Mouse (Mus musculus) natural killer cell, adult 2 months (primary cell): Measurements from ENCODE around the gene Snrnp27.
A peak's percentile ranks its signal among the peaks of the same experiment; 100 is the strongest.

Experiments used
- DNase-seq, 2 experiments: peaks; one replicate each; pipeline ENCODE4 v3.0.0; 2022; ENCODE audit warnings: low spot score in 2 of 2

Gene Snrnp27

GRCm38 (mm10) chr6:86665076-86665475, 19.2 kb downstream of the Snrnp27 start:
- no peak for DNase-seq

- DNase-seq: no peak
Measured at GRCm38 (mm10) chr6:86660161-86660877, 24.0 kb downstream of the Snrnp27 start.

GRCm38 (mm10) chr6:86658501-86658900, 25.8 kb downstream of the Snrnp27 start:
- no peak for DNase-seq

- DNase-seq: no peak
Measured at GRCm38 (mm10) chr6:86654270-86654916, 29.9 kb downstream of the Snrnp27 start.

- DNase-seq: no peak
Measured at GRCm38 (mm10) chr6:86653026-86653425, 31.3 kb downstream of the Snrnp27 start.

- DNase-seq: no peak
Measured at GRCm38 (mm10) chr6:86646143-86646542, 38.2 kb downstream of the Snrnp27 start.

- DNase-seq: peak; percentile 21 to 54
Measured at GRCm38 (mm10) chr6:86645551-86645950, 38.8 kb downstream of the Snrnp27 start.

- peak in 1 of 2 experiments; percentile 34 for DNase-seq
Measured at GRCm38 (mm10) chr6:86644775-86645400, 39.4 kb downstream of the Snrnp27 start.

GRCm38 (mm10) chr6:86641716-86642115, 42.6 kb downstream of the Snrnp27 start:
- no peak for DNase-seq

- DNase-seq: no peak
Measured at GRCm38 (mm10) chr6:86640776-86641175, 43.5 kb downstream of the Snrnp27 start.

GRCm38 (mm10) chr6:86640161-86640560, 44.2 kb downstream of the Snrnp27 start:
- DNase-seq: no peak

- DNase-seq: no peak
Measured at GRCm38 (mm10) chr6:86639180-86640160, 44.9 kb downstream of the Snrnp27 start.

GRCm38 (mm10) chr6:86638434-86638833, 45.9 kb downstream of the Snrnp27 start:
- DNase-seq: no peak

GRCm38 (mm10) chr6:86637860-86638259, 46.5 kb downstream of the Snrnp27 start:
- no peak for DNase-seq

- DNase-seq: no peak
Measured at GRCm38 (mm10) chr6:86637171-86637835, 47.0 kb downstream of the Snrnp27 start.

- no peak for DNase-seq
Measured at GRCm38 (mm10) chr6:86636495-86636894, 47.8 kb downstream of the Snrnp27 start.

- no peak for DNase-seq
Measured at GRCm38 (mm10) chr6:86630141-86630540, 54.2 kb downstream of the Snrnp27 start.

- DNase-seq: no peak
Measured at GRCm38 (mm10) chr6:86627946-86628345, 56.4 kb downstream of the Snrnp27 start, which contains the start of gene Asprv1. TSS of gene Asprv1 (plus strand) at chr6:86628164.
